Mouse (Mus musculus) forebrain, embryonic 12.5 days (tissue): Measurements from ENCODE around the gene Fbxo42. TPM values are rescaled to one million over a fixed set of nuclear protein-coding genes. Genes with fewer than 3 reads are reported as not detected.
"Not testable (repeated sequence)": the region's sequence is repeated elsewhere in the genome, so short reads cannot be mapped to it uniquely, and the experiment has no call there.

ENCODE experiments used
- ATAC-seq: fragments of 200-750 bp; cut with Nextera tagmentation; 2 replicates; pipeline ENCODE4 v1.8.0; 2017; ENCODE audit warnings: moderate TSS enrichment; ENCODE audit not compliant: low FRiP score
- H3K27ac ChIP-seq: fragments of 300-500 bp; sonication (generic); 2 replicates; pipeline ENCODE4 v1.5.1; 2016; ENCODE audit warnings: mild to moderate bottlenecking
- H3K27me3 ChIP-seq: fragments of 300-500 bp; sonication (generic); 2 replicates; pipeline ENCODE4 v1.6.1; 2016; ENCODE audit warnings: mild to moderate bottlenecking
- H3K36me3 ChIP-seq: fragments of 300-500 bp; sonication (generic); replicated peaks from 2 replicates; pipeline ENCODE4 v1.6.1; 2016; ENCODE audit warnings: mild to moderate bottlenecking
- H3K4me1 ChIP-seq: fragments of 300-500 bp; sonication (generic); 2 replicates; pipeline ENCODE4 v1.6.1; 2016
- H3K4me2 ChIP-seq: fragments of 300-500 bp; sonication (generic); 2 replicates; pipeline ENCODE4 v1.6.1; 2016; ENCODE audit warnings: mild to moderate bottlenecking, moderate library complexity
- H3K4me3 ChIP-seq: fragments of 300-500 bp; sonication (generic); replicated peaks from 2 replicates; pipeline ENCODE4 v1.5.1; 2016; ENCODE audit warnings: mild to moderate bottlenecking
- H3K9ac ChIP-seq: fragments of 300-500 bp; sonication (generic); 2 replicates; pipeline ENCODE4 v1.6.1; 2016; ENCODE audit warnings: mild to moderate bottlenecking
- H3K9me3 ChIP-seq: fragments of 300-500 bp; sonication (generic); 2 replicates; pipeline ENCODE4 v1.6.1; 2016
- WGBS: fragments of 180-500 bp; shearing (Covaris S2); methylation state at CpG from one replicate; pipeline ENCODE4 v1.1.7; 2016; 5-methylcytosine and 5-hydroxymethylcytosine counted together
- polyA plus RNA-seq: library from polyadenylated mRNA; unstranded; fragments of >200 nt; fragmentation: Nextera tagmentation; extraction: Ambion mirVana; gene quantifications from 2 replicates; pipeline ENCODE4 v1.2.1, GENCODE M21; 2016

Gene Fbxo42
- polyA plus RNA-seq, 1 experiment from 2014 or later = 24.7 TPM

- WGBS = 85% methylated on average over 7 of the region's 7 CpGs
- H3K4me1 ChIP-seq = peaks cover 25% of the 10 kb centered on the region
- peaks cover 16% of the 10 kb centered on the region for H3K36me3 ChIP-seq
Observed at GRCm38 (mm10) chr4:141122663-141123062, 25.1 kb upstream of the Fbxo42 start.

GRCm38 (mm10) chr4:141123065-141123464 is 24.6 kb upstream of the Fbxo42 start:
- no peak overlapping the region for H3K27ac ChIP-seq
- no peak overlapping the region for H3K9ac ChIP-seq
- H3K36me3 ChIP-seq = peaks cover 13% of the 10 kb centered on the region
- H3K4me2 ChIP-seq = no peak overlapping the region
- no peak overlapping the region for H3K4me3 ChIP-seq
- 50% methylated on average over 1 of the region's 1 CpGs for WGBS
- H3K4me1 ChIP-seq = peaks cover 25% of the 10 kb centered on the region
- no peak for ATAC-seq
- H3K27me3 ChIP-seq = no peaks in the 10 kb centered on the region
- H3K9me3 ChIP-seq = no peaks in the 10 kb centered on the region

More at GRCm38 (mm10) chr4:141122663-141123062, 25.1 kb upstream of the Fbxo42 start:
- Histone ChIP-seq H3K4me3 (no peak overlapping the region), H3K4me2 (no peak overlapping the region), H3K27ac (no peak overlapping the region), H3K9ac (no peak overlapping the region), H3K27me3 (no peaks in the 10 kb centered on the region), H3K9me3 (no peaks in the 10 kb centered on the region)
- ATAC-seq = no peak

- no peak for ATAC-seq
- Histone ChIP-seq H3K9ac (no peak overlapping the region), H3K4me1 (peaks cover 28% of the 10 kb centered on the region), H3K4me3 (no peak overlapping the region), H3K9me3 (no peaks in the 10 kb centered on the region), H3K36me3 (peaks cover 5% of the 10 kb centered on the region; the same call in 1 of the 2 replicates), H3K4me2 (no peak overlapping the region), H3K27me3 (no peaks in the 10 kb centered on the region), H3K27ac (no peak overlapping the region)
- WGBS = 83% methylated on average over 6 of the region's 6 CpGs
Observed at GRCm38 (mm10) chr4:141129190-141129710, 18.5 kb upstream of the Fbxo42 start.

- no peaks in the 10 kb centered on the region for H3K27me3 ChIP-seq
- H3K9me3 ChIP-seq = no peaks in the 10 kb centered on the region
- H3K4me1 ChIP-seq = peaks cover 41% of the 10 kb centered on the region
- no peak overlapping the region for H3K4me2 ChIP-seq
- H3K4me3 ChIP-seq = no peak overlapping the region
- no peak for ATAC-seq
- peaks cover 5% of the 10 kb centered on the region; the same call in 1 of the 2 replicates for H3K36me3 ChIP-seq
- H3K27ac ChIP-seq = 0 out of 2 replicates have a peak overlapping the region, but pooled peaks have one; percentile 32
- no peak overlapping the region for H3K9ac ChIP-seq
- WGBS = 81% methylated on average over 6 of the region's 6 CpGs
Observed at GRCm38 (mm10) chr4:141130704-141131342, 16.9 kb upstream of the Fbxo42 start.

- no peaks in the 10 kb centered on the region for H3K9me3 ChIP-seq
- H3K36me3 ChIP-seq = no peaks in the 10 kb centered on the region
- no peak for ATAC-seq
- H3K4me2 ChIP-seq = no peak overlapping the region
- peaks cover 49% of the 10 kb centered on the region for H3K4me1 ChIP-seq
- H3K4me3 ChIP-seq = no peak overlapping the region
- H3K27me3 ChIP-seq = no peaks in the 10 kb centered on the region
- 67% methylated on average over 5 of the region's 5 CpGs for WGBS
- no peak overlapping the region for H3K9ac ChIP-seq
- H3K27ac ChIP-seq = no peak overlapping the region
Observed at GRCm38 (mm10) chr4:141131531-141132061, 16.1 kb upstream of the Fbxo42 start.

GRCm38 (mm10) chr4:141132191-141132590 is 15.5 kb upstream of the Fbxo42 start:
- no peak for ATAC-seq
- H3K4me2 ChIP-seq = no peak overlapping the region
- no peak overlapping the region for H3K9ac ChIP-seq
- peaks cover 55% of the 10 kb centered on the region for H3K4me1 ChIP-seq
- H3K27me3 ChIP-seq = no peaks in the 10 kb centered on the region
- no peak overlapping the region for H3K4me3 ChIP-seq
- 61% methylated on average over 8 of the region's 8 CpGs for WGBS
- H3K36me3 ChIP-seq = no peaks in the 10 kb centered on the region
- H3K9me3 ChIP-seq = no peaks in the 10 kb centered on the region
- H3K27ac ChIP-seq = no peak overlapping the region

GRCm38 (mm10) chr4:141133227-141133626 is 14.5 kb upstream of the Fbxo42 start:
- peaks cover 63% of the 10 kb centered on the region for H3K4me1 ChIP-seq
- no peak overlapping the region for H3K9ac ChIP-seq
- H3K27me3 ChIP-seq = no peaks in the 10 kb centered on the region
- WGBS = 66% methylated on average over 8 of the region's 8 CpGs
- H3K9me3 ChIP-seq = no peaks in the 10 kb centered on the region
- no peak overlapping the region for H3K27ac ChIP-seq
- ATAC-seq = no peak
- H3K36me3 ChIP-seq = no peaks in the 10 kb centered on the region
- no peak overlapping the region for H3K4me2 ChIP-seq
- H3K4me3 ChIP-seq = no peak overlapping the region

GRCm38 (mm10) chr4:141134031-141134441 is 13.7 kb upstream of the Fbxo42 start:
- ATAC-seq = no peak
- Histone ChIP-seq H3K36me3 (no peaks in the 10 kb centered on the region), H3K27me3 (no peaks in the 10 kb centered on the region), H3K27ac (peak overlapping the region; percentile 74), H3K9ac (0 out of 2 replicates have a peak overlapping the region, but pooled peaks have one; percentile 17), H3K4me2 (peak overlapping the region; percentile 19), H3K4me3 (no peak overlapping the region), H3K4me1 (peaks cover 68% of the 10 kb centered on the region), H3K9me3 (no peaks in the 10 kb centered on the region)
- 14% methylated on average over 8 of the region's 8 CpGs for WGBS

GRCm38 (mm10) chr4:141134751-141135530 is 12.8 kb upstream of the Fbxo42 start:
- ATAC-seq = no peak
- Histone ChIP-seq H3K27ac (peak overlapping the region; percentile 74), H3K4me2 (no peak overlapping the region)

GRCm38 (mm10) chr4:141136126-141136525 is 11.6 kb upstream of the Fbxo42 start:
- 74% methylated on average over 7 of the region's 7 CpGs for WGBS
- no peak overlapping the region for H3K27ac ChIP-seq

More at GRCm38 (mm10) chr4:141134751-141135530, 12.8 kb upstream of the Fbxo42 start:
- Histone ChIP-seq H3K36me3 (no peaks in the 10 kb centered on the region), H3K4me3 (no peak overlapping the region), H3K4me1 (peaks cover 68% of the 10 kb centered on the region), H3K9ac (peak overlapping the region; percentile 17; the same call in 1 of the 2 replicates), H3K9me3 (no peaks in the 10 kb centered on the region), H3K27me3 (no peaks in the 10 kb centered on the region)
- 61% methylated on average over 20 of the region's 20 CpGs for WGBS

GRCm38 (mm10) chr4:141137740-141138139 is 10.0 kb upstream of the Fbxo42 start:
- 74% methylated on average over 3 of the region's 3 CpGs for WGBS
- H3K4me3 ChIP-seq, H3K27ac ChIP-seq, H3K4me2 ChIP-seq, H3K27me3 ChIP-seq, H3K9me3 ChIP-seq, H3K36me3 ChIP-seq, ATAC-seq: not testable (repeated sequence)
- peaks cover 51% of the 10 kb centered on the region for H3K4me1 ChIP-seq
- peak overlapping the region; percentile 25; the same call in 1 of the 2 replicates for H3K9ac ChIP-seq

More at GRCm38 (mm10) chr4:141136126-141136525, 11.6 kb upstream of the Fbxo42 start:
- Histone ChIP-seq H3K4me1 (peaks cover 67% of the 10 kb centered on the region), H3K4me2 (no peak overlapping the region), H3K9me3 (no peaks in the 10 kb centered on the region), H3K9ac (no peak overlapping the region), H3K36me3 (no peaks in the 10 kb centered on the region), H3K4me3 (no peak overlapping the region), H3K27me3 (no peaks in the 10 kb centered on the region)
- no peak for ATAC-seq
